Mouse (Mus musculus): ENCODE data around the gene Vps35l. TPM values are rescaled to one million over a fixed set of nuclear protein-coding genes. Genes with fewer than 3 reads are reported as not detected.

Vps35l gene
- polyA plus RNA-seq, 1 experiment, result 1.2 TPM

GRCm38 (mm10) chr7:118855877-118856304 lies 115.9 kb downstream of the Vps35l start, which contains the start of gene Knop1:
Knop1 (minus strand) TSS chr7:118856254.
- H3K4me1 ChIP-seq (ENCODE audit: control insufficient read depth), result peaks cover 29% of the 10 kb centered on the region
- H3K9me3 ChIP-seq (ENCODE audit: control insufficient read depth, low read length), result no peaks in the 10 kb centered on the region
- H3K4me3 ChIP-seq (replicated peaks), result peak within 1 kb of the TSS; percentile 82
- peaks cover 26% of the 10 kb centered on the region for H3K36me3 ChIP-seq (ENCODE audit: control insufficient read depth)
- H3K27me3 ChIP-seq (ENCODE audit: control insufficient read depth), result no peaks in the 10 kb centered on the region
- no peak for TF ChIP-seq GATA1 (IDR thresholded peaks at IDR 0.05; ENCODE audit: low read length)
- TF ChIP-seq TAL1 (IDR thresholded peaks at IDR 0.05; ENCODE audit: low read length), result no peak

- Histone ChIP-seq H3K4me3 (replicated peaks) (no peak overlapping the region), H3K9me3 (ENCODE audit: control insufficient read depth, low read length) (no peaks in the 10 kb centered on the region), H3K36me3 (ENCODE audit: control insufficient read depth) (no peaks in the 10 kb centered on the region), H3K4me1 (ENCODE audit: control insufficient read depth) (peaks cover 26% of the 10 kb centered on the region), H3K27me3 (ENCODE audit: control insufficient read depth) (no peaks in the 10 kb centered on the region)
- TF ChIP-seq TAL1 (IDR thresholded peaks at IDR 0.05; ENCODE audit: low read length) (no peak), GATA1 (IDR thresholded peaks at IDR 0.05; ENCODE audit: low read length) (no peak)
These were observed 118.6 kb downstream of the Vps35l start for GRCm38 (mm10) chr7:118858640-118859039.

GRCm38 (mm10) chr7:118865362-118865761 lies 125.3 kb downstream of the Vps35l start:
- Histone ChIP-seq H3K27me3 (ENCODE audit: control insufficient read depth) (no peaks in the 10 kb centered on the region), H3K9me3 (ENCODE audit: control insufficient read depth, low read length) (no peaks in the 10 kb centered on the region), H3K36me3 (ENCODE audit: control insufficient read depth) (no peaks in the 10 kb centered on the region), H3K4me3 (replicated peaks) (no peak overlapping the region), H3K4me1 (ENCODE audit: control insufficient read depth) (no peaks in the 10 kb centered on the region)
- TF ChIP-seq GATA1 (IDR thresholded peaks at IDR 0.05; ENCODE audit: low read length) (no peak), TAL1 (IDR thresholded peaks at IDR 0.05; ENCODE audit: low read length) (no peak)

- TF ChIP-seq GATA1 (IDR thresholded peaks at IDR 0.05; ENCODE audit: low read length) (no peak), TAL1 (IDR thresholded peaks at IDR 0.05; ENCODE audit: low read length) (no peak)
- Histone ChIP-seq H3K27me3 (ENCODE audit: control insufficient read depth) (no peaks in the 10 kb centered on the region), H3K36me3 (ENCODE audit: control insufficient read depth) (no peaks in the 10 kb centered on the region), H3K9me3 (ENCODE audit: control insufficient read depth, low read length) (no peaks in the 10 kb centered on the region), H3K4me1 (ENCODE audit: control insufficient read depth) (no peaks in the 10 kb centered on the region), H3K4me3 (replicated peaks) (no peak overlapping the region)
These were observed 139.5 kb downstream of the Vps35l start for GRCm38 (mm10) chr7:118879466-118880029.

- TF ChIP-seq GATA1 (IDR thresholded peaks at IDR 0.05; ENCODE audit: low read length), result no peak
- no peak for TF ChIP-seq TAL1 (IDR thresholded peaks at IDR 0.05; ENCODE audit: low read length)
- Histone ChIP-seq H3K4me1 (ENCODE audit: control insufficient read depth) (no peaks in the 10 kb centered on the region), H3K36me3 (ENCODE audit: control insufficient read depth) (no peaks in the 10 kb centered on the region), H3K9me3 (ENCODE audit: control insufficient read depth, low read length) (no peaks in the 10 kb centered on the region), H3K27me3 (ENCODE audit: control insufficient read depth) (no peaks in the 10 kb centered on the region), H3K4me3 (replicated peaks) (no peak overlapping the region)
These were observed 143.9 kb downstream of the Vps35l start for GRCm38 (mm10) chr7:118883957-118884356.

GRCm38 (mm10) chr7:118884969-118885368 lies 144.9 kb downstream of the Vps35l start:
- Histone ChIP-seq H3K4me1 (ENCODE audit: control insufficient read depth) (no peaks in the 10 kb centered on the region), H3K4me3 (replicated peaks) (no peak overlapping the region), H3K36me3 (ENCODE audit: control insufficient read depth) (no peaks in the 10 kb centered on the region), H3K27me3 (ENCODE audit: control insufficient read depth) (no peaks in the 10 kb centered on the region), H3K9me3 (ENCODE audit: control insufficient read depth, low read length) (no peaks in the 10 kb centered on the region)
- TF ChIP-seq GATA1 (IDR thresholded peaks at IDR 0.05; ENCODE audit: low read length) (no peak), TAL1 (IDR thresholded peaks at IDR 0.05; ENCODE audit: low read length) (no peak)

- no peaks in the 10 kb centered on the region for H3K27me3 ChIP-seq (ENCODE audit: control insufficient read depth)
- TF ChIP-seq GATA1 (IDR thresholded peaks at IDR 0.05; ENCODE audit: low read length) (no peak), TAL1 (IDR thresholded peaks at IDR 0.05; ENCODE audit: low read length) (no peak)
- no peak overlapping the region for H3K4me3 ChIP-seq (replicated peaks)
- H3K9me3 ChIP-seq (ENCODE audit: control insufficient read depth, low read length), result no peaks in the 10 kb centered on the region
- no peaks in the 10 kb centered on the region for H3K4me1 ChIP-seq (ENCODE audit: control insufficient read depth)
- H3K36me3 ChIP-seq (ENCODE audit: control insufficient read depth), result no peaks in the 10 kb centered on the region
These were observed 147.5 kb downstream of the Vps35l start for GRCm38 (mm10) chr7:118887303-118888055.

- TF ChIP-seq GATA1 (IDR thresholded peaks at IDR 0.05; ENCODE audit: low read length) (no peak), TAL1 (IDR thresholded peaks at IDR 0.05; ENCODE audit: low read length) (no peak)
- Histone ChIP-seq H3K4me3 (replicated peaks) (no peak overlapping the region), H3K27me3 (ENCODE audit: control insufficient read depth) (no peaks in the 10 kb centered on the region), H3K9me3 (ENCODE audit: control insufficient read depth, low read length) (no peaks in the 10 kb centered on the region), H3K4me1 (ENCODE audit: control insufficient read depth) (no peaks in the 10 kb centered on the region), H3K36me3 (ENCODE audit: control insufficient read depth) (no peaks in the 10 kb centered on the region)
These were observed 149.1 kb downstream of the Vps35l start for GRCm38 (mm10) chr7:118889046-118889680.

Other genes with a start within 250 kb of the Vps35l start
- gene Itpripl2, start 248.3 kb upstream of the Vps35l start, polyA plus RNA-seq (2012), result not detected in 2 replicates
- 0.80 and 2.4 TPM in 2 replicates for gene Coq7, start 206.9 kb upstream of the Vps35l start, polyA plus RNA-seq (2012)
- gene Tmc7, start 155.5 kb upstream of the Vps35l start, polyA plus RNA-seq (2012), result not detected in 2 replicates
- gene Tmc5, start 142.9 kb upstream of the Vps35l start, polyA plus RNA-seq (2012), result not detected in 2 replicates
- gene Gde1, start 34.4 kb upstream of the Vps35l start, polyA plus RNA-seq (2012), result 7.3 and 8.4 TPM in 2 replicates
- 0.18 and 0.22 TPM in 2 replicates for gene Ccp110, start 27.7 kb upstream of the Vps35l start, polyA plus RNA-seq (2012)
- gene Iqck, start 115.5 kb downstream of the Vps35l start, polyA plus RNA-seq (2012), result 0.01 and 0.02 TPM in 2 replicates
- gene Knop1, start 116.0 kb downstream of the Vps35l start, polyA plus RNA-seq (2012), result 0.68 and 1.1 TPM in 2 replicates

Data from erythroblast, embryonic 14.5 days (primary cell).